ENCODE assay signal across 13 mouse cellular contexts in genomic region chr14:105675006-105675405, GRCm38 (mm10).
"Had no signal": no experiment of that assay in that cellular context is flagged by ENCODE, and none has a peak within 500 bp of the region (broad histone marks: within the 10 kb centered on the region; RNA-seq: fewer than 3 reads in every experiment).

No protein-coding gene starts in this region.

- DNase-seq: kidney, adult 9 months; kidney, postnatal 36 days; layer of hippocampus, postnatal 36 days; left cerebral cortex, postnatal 4 days; lung, adult 18-20 months; right cerebral cortex, postnatal 14 days; thymus, adult 2 months; thymus, postnatal 25 days had no signal

- H3K27ac ChIP-seq: kidney, postnatal 0 days; limb, embryonic 13.5 days; liver, embryonic 14.5 days; midbrain, embryonic 12.5 days; stomach, embryonic 15.5 days had no signal

- H3K4me3 ChIP-seq: limb, embryonic 13.5 days; midbrain, embryonic 12.5 days; stomach, embryonic 15.5 days had no signal
